Mouse (Mus musculus) MEL (cell line): Measurements from ENCODE around the gene Sox5.

Experiments
- BHLHE40 ChIP-seq: IDR thresholded peaks from 2 replicates; pipeline ENCODE4 v1.6.1; 2012; ENCODE audit warnings: low read depth, mild to moderate bottlenecking, inconsistent platforms, low read length, improper control_type of control experiment, borderline replicate concordance
- CTCF ChIP-seq, 3 experiments: IDR thresholded peaks in 2 of 3; conservative IDR thresholded peaks in 1 of 3; 2 replicates each; pipeline ENCODE4 v1.5.1; 2011 to 2012; ENCODE audit warnings: low read length in 3 of 3, low read depth in 2 of 3, mild to moderate bottlenecking in 2 of 3, improper control_type of control experiment in 1 of 3, inconsistent platforms in 1 of 3, mixed read lengths in 1 of 3, moderate library complexity in 1 of 3; ENCODE audit not compliant: control insufficient read depth in 1 of 3, insufficient read depth in 1 of 3, poor library complexity in 1 of 3, severe bottlenecking in 1 of 3
- EP300 ChIP-seq, 2 experiments: IDR thresholded peaks; 2 replicates each; pipeline ENCODE4 v1.6.1; 2011; ENCODE audit warnings: improper control_type of control experiment in 2 of 2, low read length in 2 of 2, low read depth in 1 of 2, mild to moderate bottlenecking in 1 of 2
- ETS1 ChIP-seq: IDR thresholded peaks from 2 replicates; pipeline ENCODE4 v1.6.1; 2012; ENCODE audit warnings: low read depth, mild to moderate bottlenecking, inconsistent platforms, low read length, improper control_type of control experiment, moderate library complexity
- KAT2A ChIP-seq: conservative IDR thresholded peaks from 2 replicates; pipeline ENCODE4 v1.6.1; 2012; ENCODE audit warnings: low read depth, low read length, improper control_type of control experiment, inconsistent platforms
- POLR2A ChIP-seq, 2 experiments: IDR thresholded peaks; 2 replicates each; pipeline ENCODE4 v1.6.1; 2011 to 2012; ENCODE audit warnings: low read length in 2 of 2, mild to moderate bottlenecking in 2 of 2, control low read depth in 1 of 2, improper control_type of control experiment in 1 of 2, low read depth in 1 of 2, moderate library complexity in 1 of 2; ENCODE audit not compliant: control insufficient read depth in 1 of 2, insufficient read depth in 1 of 2, poor library complexity in 1 of 2
- POLR2AphosphoS2 ChIP-seq: IDR thresholded peaks from 2 replicates; pipeline ENCODE4 v1.6.1; 2011; ENCODE audit warnings: low read length, improper control_type of control experiment
- POLR2AphosphoS5 ChIP-seq: IDR thresholded peaks from 2 replicates; pipeline ENCODE4 v1.6.1; 2012; ENCODE audit warnings: low read depth, borderline replicate concordance, mild to moderate bottlenecking, inconsistent platforms, low read length, moderate library complexity, mixed read lengths
- USF2 ChIP-seq, 2 experiments: IDR thresholded peaks; 2 replicates each; pipeline ENCODE4 v1.6.1; 2011 to 2012; ENCODE audit warnings: improper control_type of control experiment in 2 of 2, low read length in 2 of 2, borderline replicate concordance in 1 of 2, inconsistent platforms in 1 of 2, low read depth in 1 of 2, mild to moderate bottlenecking in 1 of 2; ENCODE audit not compliant: insufficient read depth in 1 of 2
- ZKSCAN1 ChIP-seq: IDR thresholded peaks from 2 replicates; pipeline ENCODE4 v1.6.1; 2012; ENCODE audit warnings: low read depth, mild to moderate bottlenecking, inconsistent platforms, low read length, improper control_type of control experiment, moderate library complexity
- ZNF384 ChIP-seq: IDR thresholded peaks from 2 replicates; pipeline ENCODE4 v1.6.1; 2012; ENCODE audit warnings: low read depth, mild to moderate bottlenecking, inconsistent platforms, low read length, improper control_type of control experiment

- TF ChIP-seq ETS1 (no peak), POLR2A (IDR thresholded peaks at IDR 0.05; ENCODE audit: control insufficient read depth in 1 of 2, insufficient read depth in 1 of 2, low read depth in 1 of 2, low read length in 2 of 2, poor library complexity in 1 of 2) (no peak), BHLHE40 (no peak), USF2 (IDR thresholded peaks at IDR 0.05; ENCODE audit: borderline replicate concordance in 1 of 2, insufficient read depth in 1 of 2, low read depth in 1 of 2, low read length in 2 of 2) (no peak), CTCF (IDR thresholded peaks at IDR 0.05 in 2 of 3, conservative IDR thresholded peaks at IDR 0.05 in 1 of 3; ENCODE audit: control insufficient read depth in 1 of 3, insufficient read depth in 1 of 3, low read depth in 2 of 3, low read length in 3 of 3, poor library complexity in 1 of 3, severe bottlenecking in 1 of 3) (no peak), EP300 (IDR thresholded peaks at IDR 0.05; ENCODE audit: low read depth in 1 of 2, low read length in 2 of 2) (no peak), KAT2A (no peak), POLR2AphosphoS5 (no peak), ZKSCAN1 (no peak), ZNF384 (no peak), POLR2AphosphoS2 (no peak)
These were observed 866.1 kb downstream of the Sox5 start for GRCm38 (mm10) chr6:143915686-143916085.
